Mouse (Mus musculus): Measurements from ENCODE around the gene Lefty2.

Gene Lefty2

GRCm38 (mm10) chr1:180892808-180893207, at the start of gene Lefty2:
Gene Lefty2, plus strand, starts transcription at chr1:180893108.
- no peak for DNase-seq (ENCODE audit: low read depth)

- peak; percentile 65 for DNase-seq (ENCODE audit: low read depth)
Observed at GRCm38 (mm10) chr1:180848114-180848510, 44.8 kb upstream of the Lefty2 start.

- DNase-seq (ENCODE audit: low read depth), result no peak
Observed at GRCm38 (mm10) chr1:180848511-180849241, 44.2 kb upstream of the Lefty2 start.

GRCm38 (mm10) chr1:180849701-180850301, 43.1 kb upstream of the Lefty2 start:
- DNase-seq (ENCODE audit: low read depth), result no peak

GRCm38 (mm10) chr1:180850316-180851270, 42.3 kb upstream of the Lefty2 start, which contains the start of gene Sde2:
Gene Sde2, plus strand, starts transcription at chr1:180851127.
- peak; percentile 100 for DNase-seq (ENCODE audit: low read depth)

- DNase-seq (ENCODE audit: low read depth), result no peak
Observed at GRCm38 (mm10) chr1:180858763-180859162, 34.1 kb upstream of the Lefty2 start.

GRCm38 (mm10) chr1:180860030-180860429, 32.9 kb upstream of the Lefty2 start:
- peak; percentile 25 for DNase-seq (ENCODE audit: low read depth)

GRCm38 (mm10) chr1:180863606-180864005, 29.3 kb upstream of the Lefty2 start:
- peak; percentile 59 for DNase-seq (ENCODE audit: low read depth)

GRCm38 (mm10) chr1:180866001-180866400, 26.9 kb upstream of the Lefty2 start:
- no peak for DNase-seq (ENCODE audit: low read depth)

GRCm38 (mm10) chr1:180870122-180870650, 22.7 kb upstream of the Lefty2 start:
- DNase-seq (ENCODE audit: low read depth), result no peak

- DNase-seq (ENCODE audit: low read depth), result peak; percentile 76
Observed at GRCm38 (mm10) chr1:180873861-180874484, 18.9 kb upstream of the Lefty2 start.

GRCm38 (mm10) chr1:180874615-180875014, 18.3 kb upstream of the Lefty2 start:
- DNase-seq (ENCODE audit: low read depth), result no peak

- DNase-seq (ENCODE audit: low read depth), result no peak
Observed at GRCm38 (mm10) chr1:180875126-180875525, 17.8 kb upstream of the Lefty2 start.

GRCm38 (mm10) chr1:180877466-180877865, 15.4 kb upstream of the Lefty2 start:
- no peak for DNase-seq (ENCODE audit: low read depth)

GRCm38 (mm10) chr1:180881768-180882167, 11.1 kb upstream of the Lefty2 start:
- no peak for DNase-seq (ENCODE audit: low read depth)

- DNase-seq (ENCODE audit: low read depth), result no peak
Observed at GRCm38 (mm10) chr1:180883731-180884130, 9.2 kb upstream of the Lefty2 start.

- no peak for DNase-seq (ENCODE audit: low read depth)
Observed at GRCm38 (mm10) chr1:180884484-180884883, 8.4 kb upstream of the Lefty2 start.

- DNase-seq (ENCODE audit: low read depth), result no peak
Observed at GRCm38 (mm10) chr1:180888556-180889042, 4.3 kb upstream of the Lefty2 start.

- DNase-seq (ENCODE audit: low read depth), result no peak
Observed at GRCm38 (mm10) chr1:180889172-180889571, 3.7 kb upstream of the Lefty2 start.

GRCm38 (mm10) chr1:180889841-180890240, 3.1 kb upstream of the Lefty2 start:
- no peak for DNase-seq (ENCODE audit: low read depth)

Measured in c-Kit-positive CD71-positive TER-119-negative erythroid progenitor cells, embryonic 14.5 days (primary cell).